Mouse (Mus musculus) small intestine, adult 2 months (tissue): ENCODE measurements around the gene Mroh2a. TPM values are rescaled to one million over a fixed set of nuclear protein-coding genes. Genes with fewer than 3 reads are reported as not detected.

ENCODE experiments used
- H3K27ac ChIP-seq: fragments of 200-500 bp; 2 replicates; pipeline ENCODE4 v1.5.1; 2012; ENCODE audit warnings: low read depth, low read length, control low read depth, inconsistent platforms; ENCODE audit not compliant: insufficient read depth
- H3K27me3 ChIP-seq: fragments of 200-500 bp; 2 replicates; pipeline ENCODE4 v1.6.1; 2012; ENCODE audit warnings: mild to moderate bottlenecking, moderate library complexity, low read length, inconsistent platforms; ENCODE audit not compliant: control insufficient read depth, insufficient read depth
- H3K36me3 ChIP-seq: fragments of 200-500 bp; 2 replicates; pipeline ENCODE4 v1.6.1; 2012; ENCODE audit warnings: mild to moderate bottlenecking, low read length, control low read depth, inconsistent platforms; ENCODE audit not compliant: control insufficient read depth, insufficient read depth
- H3K4me1 ChIP-seq: fragments of 200-500 bp; 2 replicates; pipeline ENCODE4 v1.6.1; 2012; ENCODE audit warnings: low read length, inconsistent platforms, mixed read lengths; ENCODE audit not compliant: control insufficient read depth, insufficient read depth, insufficient read length
- H3K4me3 ChIP-seq: fragments of 200-500 bp; 2 replicates; pipeline ENCODE4 v1.5.1; 2012; ENCODE audit warnings: low read depth, mild to moderate bottlenecking, control low read depth, inconsistent platforms, low read length, moderate library complexity
- CTCF ChIP-seq: fragments of 200-500 bp; IDR thresholded peaks from 2 replicates; pipeline ENCODE4 v1.5.1; 2012; ENCODE audit warnings: low read depth, mild to moderate bottlenecking, control low read depth, inconsistent platforms, low read length, moderate library complexity, mixed read lengths; ENCODE audit not compliant: insufficient replicate concordance, insufficient read length; ENCODE audit errors: extremely low read depth
- POLR2A ChIP-seq: fragments of 200-500 bp; IDR thresholded peaks from 2 replicates; pipeline ENCODE4 v1.6.1; 2012; ENCODE audit warnings: low read depth, mild to moderate bottlenecking, control low read depth, inconsistent platforms, low read length, moderate library complexity
- WGBS: fragments of 180-500 bp; shearing (Covaris S2); methylation state at CpG from one replicate; pipeline ENCODE4 v1.1.7; 2018; 5-methylcytosine and 5-hydroxymethylcytosine counted together
- polyA plus RNA-seq: library from polyadenylated mRNA; depleted of rRNA; stranded (reverse); fragments of >200 nt; gene quantifications from 2 replicates; pipeline ENCODE4 v1.2.3, GENCODE M21; 2012

The Mroh2a gene
- polyA plus RNA-seq, 1 experiment: 0.35 TPM

- Histone ChIP-seq H3K4me3 (no peak overlapping the region), H3K4me1 (peaks cover 31% of the 10 kb centered on the region), H3K27ac (no peak overlapping the region), H3K27me3 (no peaks in the 10 kb centered on the region), H3K36me3 (no peaks in the 10 kb centered on the region)
- TF ChIP-seq POLR2A: no peak
- TF ChIP-seq CTCF: no peak
- WGBS: 43% methylated on average over 5 of the region's 5 CpGs
These were observed 58.9 kb downstream of the Mroh2a start for GRCm38 (mm10) chr1:88285652-88286051.

- WGBS: 85% methylated on average over 15 of the region's 15 CpGs
These were observed 59.5 kb downstream of the Mroh2a start for GRCm38 (mm10) chr1:88286136-88286845.

DNA sequence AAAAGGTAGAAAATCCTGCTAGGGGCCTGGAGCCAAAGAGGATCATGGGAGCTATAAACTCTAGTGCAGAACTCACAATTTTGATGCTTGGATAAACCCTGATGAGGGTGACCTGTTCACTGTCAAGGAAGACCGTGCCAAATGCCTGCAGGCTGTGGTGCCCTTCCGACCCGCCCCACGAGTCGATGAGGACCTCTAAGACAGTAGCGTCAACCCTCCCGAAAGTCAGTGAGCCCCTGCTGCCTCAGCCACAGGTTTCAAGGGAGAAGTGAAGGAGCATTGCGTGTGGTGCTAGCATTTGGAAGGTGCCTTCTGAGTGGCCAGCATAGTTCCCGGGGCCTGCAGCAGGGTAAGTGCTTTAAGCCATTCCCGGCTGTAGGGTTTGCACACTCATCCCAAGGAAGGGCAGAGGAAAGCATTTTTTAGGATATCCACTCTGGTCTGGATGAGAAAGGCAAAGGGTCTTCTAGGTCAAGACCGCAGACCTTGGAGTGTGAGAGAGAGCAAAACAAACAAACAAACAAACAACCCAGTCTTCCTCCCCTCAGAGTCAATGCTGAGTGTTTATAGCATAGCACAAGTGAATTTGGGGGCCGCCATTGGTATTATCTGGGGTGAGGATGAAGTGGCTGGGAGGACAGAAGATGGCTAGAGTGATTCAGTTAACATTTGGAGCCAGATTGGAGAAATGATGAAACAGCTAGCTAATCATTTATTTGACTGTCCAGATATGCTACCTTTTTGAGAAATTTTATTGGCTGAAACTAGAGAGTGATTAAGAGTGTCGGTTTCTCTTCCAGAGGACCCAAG, 60.3 kb downstream of the Mroh2a start:
- no peak for TF ChIP-seq CTCF
- no peak for TF ChIP-seq POLR2A
- Histone ChIP-seq H3K27me3 (no peaks in the 10 kb centered on the region), H3K4me3 (no peak overlapping the region), H3K4me1 (peaks cover 31% of the 10 kb centered on the region), H3K27ac (peak overlapping the region; percentile 4; the same call in 1 of the 2 replicates), H3K36me3 (no peaks in the 10 kb centered on the region)
- 74% methylated on average over 13 of the region's 13 CpGs for WGBS

More at GRCm38 (mm10) chr1:88286136-88286845, 59.5 kb downstream of the Mroh2a start:
- TF ChIP-seq POLR2A: no peak
- no peak for TF ChIP-seq CTCF
- Histone ChIP-seq H3K27me3 (no peaks in the 10 kb centered on the region), H3K4me1 (peaks cover 31% of the 10 kb centered on the region), H3K27ac (no peak overlapping the region), H3K36me3 (no peaks in the 10 kb centered on the region), H3K4me3 (no peak overlapping the region)

DNA sequence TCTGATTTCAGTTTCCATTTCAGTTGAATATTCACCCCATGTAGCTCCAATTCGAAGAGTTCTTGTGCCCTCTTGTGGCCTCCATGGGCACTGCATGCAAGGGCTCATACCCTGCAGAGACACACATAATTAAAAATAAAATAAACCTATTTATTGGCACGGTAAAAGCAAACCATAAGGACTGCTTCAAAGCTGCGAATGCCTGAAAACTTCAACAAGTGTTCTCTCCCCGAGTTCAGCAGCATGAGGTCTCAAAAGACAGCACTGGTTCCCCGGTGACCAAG, 60.9 kb downstream of the Mroh2a start:
- Histone ChIP-seq H3K4me1 (peaks cover 31% of the 10 kb centered on the region), H3K27me3 (no peaks in the 10 kb centered on the region), H3K36me3 (no peaks in the 10 kb centered on the region), H3K27ac (peak overlapping the region; percentile 62), H3K4me3 (no peak overlapping the region)
- WGBS: 25% methylated on average over 5 of the region's 5 CpGs
- no peak for TF ChIP-seq CTCF
- no peak for TF ChIP-seq POLR2A

GRCm38 (mm10) chr1:88288056-88288788, 61.4 kb downstream of the Mroh2a start:
- Histone ChIP-seq H3K4me3 (no peak overlapping the region), H3K4me1 (peaks cover 31% of the 10 kb centered on the region), H3K27me3 (no peaks in the 10 kb centered on the region), H3K36me3 (no peaks in the 10 kb centered on the region), H3K27ac (peak overlapping the region; percentile 72)
- TF ChIP-seq CTCF (no peak), POLR2A (no peak)
- 17% methylated on average over 3 of the region's 3 CpGs for WGBS

DNA sequence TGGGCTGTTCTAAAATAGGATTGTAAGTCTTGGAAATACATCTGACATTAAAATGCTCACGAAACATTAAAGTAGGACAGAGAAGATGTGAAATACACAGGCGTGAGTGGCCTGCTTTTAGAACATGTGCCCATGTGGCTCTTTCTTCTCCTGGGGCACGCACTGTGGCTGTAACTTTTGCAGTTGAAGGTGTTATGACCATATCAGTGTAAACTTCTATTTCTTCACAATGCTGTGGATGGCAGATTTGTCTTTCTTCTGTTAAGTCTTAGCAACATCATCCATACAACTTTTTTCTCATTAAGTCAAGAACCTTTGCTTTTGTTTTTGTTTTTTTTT, 62.0 kb downstream of the Mroh2a start:
- WGBS: 75% methylated on average over 3 of the region's 3 CpGs

DNA sequence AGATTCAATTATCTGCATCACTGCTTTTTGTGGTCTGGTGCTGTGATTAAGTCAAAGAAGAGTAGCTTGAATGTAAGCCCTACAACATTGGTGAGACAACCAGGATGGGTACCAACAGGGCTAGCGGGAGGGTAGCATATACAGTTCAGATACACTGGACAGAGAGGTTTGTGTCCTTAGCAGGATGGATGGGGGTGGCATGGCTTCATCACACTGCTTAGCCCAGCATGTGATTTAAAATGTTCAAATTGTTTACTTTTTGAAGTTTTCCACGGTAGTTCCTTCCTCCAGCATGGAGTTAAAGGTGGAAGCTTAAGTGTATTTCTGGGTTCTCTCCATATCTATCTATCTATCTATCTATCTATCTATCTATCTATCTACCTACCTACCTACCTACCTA, 62.4 kb downstream of the Mroh2a start:
- no peak overlapping the region for H3K27ac ChIP-seq
- H3K4me1 ChIP-seq: peaks cover 27% of the 10 kb centered on the region
- no peaks in the 10 kb centered on the region for H3K36me3 ChIP-seq
- H3K4me3 ChIP-seq: no peak overlapping the region
- no peaks in the 10 kb centered on the region for H3K27me3 ChIP-seq
- WGBS: 49% methylated on average over 2 of the region's 2 CpGs
- TF ChIP-seq CTCF (no peak), POLR2A (no peak)

More for the DNA sequence above, 62.0 kb downstream of the Mroh2a start:
- no peaks in the 10 kb centered on the region for H3K27me3 ChIP-seq
- no peaks in the 10 kb centered on the region for H3K36me3 ChIP-seq
- H3K4me3 ChIP-seq: no peak overlapping the region
- no peak for TF ChIP-seq CTCF
- no peak for TF ChIP-seq POLR2A
- peaks cover 30% of the 10 kb centered on the region for H3K4me1 ChIP-seq
- H3K27ac ChIP-seq: peak overlapping the region; percentile 72; the same call in 1 of the 2 replicates
